49 mouse cellular contexts compared by ENCODE assay signal in genomic region chr1:53210136-53210535, GRCm38 (mm10). TPM values are rescaled to one million over a fixed set of nuclear protein-coding genes. Genes with fewer than 3 reads are reported as not detected.
"Had no signal": no experiment of that assay in that cellular context is flagged by ENCODE, and none has a peak within 500 bp of the region (broad histone marks: within the 10 kb centered on the region; RNA-seq: fewer than 3 reads in every experiment).

No protein-coding gene starts in this region.

- H3K9ac ChIP-seq: heart, embryonic 12.5 days; heart, embryonic 13.5 days; heart, embryonic 15.5 days; hindbrain, embryonic 12.5 days; hindbrain, embryonic 13.5 days; hindbrain, embryonic 14.5 days; hindbrain, embryonic 15.5 days; intestine, embryonic 15.5 days; kidney, embryonic 15.5 days had no signal

- H3K4me3 ChIP-seq: heart, embryonic 12.5 days; heart, embryonic 13.5 days; heart, embryonic 15.5 days; hindbrain, embryonic 10.5 days; hindbrain, embryonic 12.5 days; hindbrain, embryonic 13.5 days; hindbrain, embryonic 15.5 days; intestine, embryonic 15.5 days; kidney, embryonic 15.5 days; layer of hippocampus, adult 2 months; left cerebral cortex, adult 2 months had no signal

- H3K9me3 ChIP-seq: heart, embryonic 12.5 days; heart, embryonic 13.5 days; heart, embryonic 15.5 days; hindbrain, embryonic 10.5 days; hindbrain, embryonic 12.5 days; hindbrain, embryonic 13.5 days; hindbrain, embryonic 15.5 days; intestine, embryonic 15.5 days; kidney, embryonic 15.5 days had no signal

- ATAC-seq: hindbrain, embryonic 16.5 days; hindbrain, postnatal 0 days; inflammation-experienced regulatory T-cells, adult 6 months; intestine, embryonic 15.5 days; intestine, embryonic 16.5 days; intestine, postnatal 0 days had no signal

- H3K4me1 ChIP-seq: heart, embryonic 15.5 days; hindbrain, embryonic 10.5 days; hindbrain, embryonic 12.5 days; hindbrain, embryonic 13.5 days; hindbrain, embryonic 15.5 days; intestine, embryonic 15.5 days; kidney, embryonic 15.5 days had no signal

- H3K4me2 ChIP-seq: heart, embryonic 11.5 days; heart, embryonic 12.5 days; heart, embryonic 13.5 days; heart, embryonic 15.5 days; hindbrain, embryonic 12.5 days; hindbrain, embryonic 13.5 days; hindbrain, embryonic 14.5 days; hindbrain, embryonic 15.5 days; intestine, embryonic 15.5 days; kidney, embryonic 15.5 days had no signal

- H3K27ac ChIP-seq: heart, embryonic 13.5 days; heart, embryonic 15.5 days; hindbrain, embryonic 10.5 days; hindbrain, embryonic 12.5 days; hindbrain, embryonic 13.5 days; hindbrain, embryonic 14.5 days; hindbrain, embryonic 15.5 days; hindbrain, postnatal 0 days; intestine, embryonic 15.5 days; kidney, embryonic 15.5 days; kidney, postnatal 0 days; layer of hippocampus, adult 2 months; left cerebral cortex, adult 2 months had no signal

- DNase-seq: heart, postnatal 10 days; heart, postnatal 14 days; heart, postnatal 36 days; heart, postnatal 4 days; kidney, adult 11 months; kidney, adult 18-20 months; kidney, adult 2 months; kidney, adult 8-10 months; kidney, adult 9 months; kidney, postnatal 10 days; kidney, postnatal 14 days; kidney, postnatal 25 days; kidney, postnatal 36 days; kidney, postnatal 4 days; layer of hippocampus, adult 9-11 months; layer of hippocampus, postnatal 36 days had no signal

- H3K27me3 ChIP-seq: heart, embryonic 12.5 days; heart, embryonic 13.5 days; heart, embryonic 15.5 days; hindbrain, embryonic 12.5 days; hindbrain, embryonic 13.5 days; hindbrain, embryonic 15.5 days; intestine, embryonic 15.5 days; kidney, embryonic 15.5 days had no signal

- H3K36me3 ChIP-seq: heart, embryonic 15.5 days; hindbrain, embryonic 12.5 days; hindbrain, embryonic 13.5 days; hindbrain, embryonic 15.5 days; intestine, embryonic 15.5 days had no signal

RNA-seq across cellular contexts. Expression of gene 1700019A02Rik, which starts 22.7 kb away (rescaled TPM):
- total RNA-seq: heart, postnatal 10 days; heart, postnatal 14 days; heart, postnatal 25 days; heart, postnatal 36 days; heart, postnatal 4 days; hematopoietic stem cell, adult 5-6 weeks; hindbrain, postnatal 0 days; layer of hippocampus, adult 2 months; layer of hippocampus, postnatal 10 days; layer of hippocampus, postnatal 14 days; layer of hippocampus, postnatal 25 days; layer of hippocampus, postnatal 36 days; left cerebral cortex, adult 18-20 months; left cerebral cortex, adult 2 months; left cerebral cortex, adult 8-10 months had no signal
- polyA plus RNA-seq: heart, embryonic 11.5 days; heart, embryonic 12.5 days; heart, embryonic 13.5 days; heart, embryonic 14.5 days; heart, embryonic 15.5 days; heart, embryonic 16.5 days; heart, postnatal 0 days; hindbrain, embryonic 10.5 days; hindbrain, embryonic 11.5 days; hindbrain, embryonic 12.5 days; hindbrain, embryonic 13.5 days; hindbrain, embryonic 14.5 days; hindbrain, embryonic 15.5 days; hindbrain, embryonic 16.5 days; hindbrain, postnatal 0 days; inflammation-experienced regulatory T-cells, adult 6 months; intestine, embryonic 14.5 days; intestine, embryonic 15.5 days; intestine, embryonic 16.5 days; intestine, postnatal 0 days; kidney, adult 2 months; kidney, embryonic 15.5 days; kidney, embryonic 16.5 days; kidney, postnatal 0 days; large intestine, adult 2 months had no signal
